Mouse (Mus musculus) G1E (cell line): ENCODE data around the gene Gpr85.

Source experiments
- CTCF ChIP-seq: IDR thresholded peaks from 2 replicates; pipeline ENCODE4 v1.5.1; 2012; ENCODE audit warnings: low read depth, low read length, inconsistent platforms, mixed read lengths
- GATA1 ChIP-seq: IDR thresholded peaks from 2 replicates; pipeline ENCODE4 v1.6.1; 2012; ENCODE audit warnings: borderline replicate concordance, low read length, inconsistent platforms, mixed read lengths
- TAL1 ChIP-seq: conservative IDR thresholded peaks from 2 replicates; pipeline ENCODE4 v1.6.1; 2012; ENCODE audit warnings: low read depth, low read length, inconsistent platforms, mixed read lengths

- TF ChIP-seq CTCF: no peak
- TF ChIP-seq TAL1: no peak
- no peak for TF ChIP-seq GATA1
Observed at GRCm38 (mm10) chr6:13870919-13871624, 31.3 kb upstream of the Gpr85 start, which contains the start of gene 2610001J05Rik.
